Mouse (Mus musculus) forebrain, postnatal 0 days (tissue): ENCODE measurements around the gene Gpr35. TPM values are rescaled to one million over a fixed set of nuclear protein-coding genes. Genes with fewer than 3 reads are reported as not detected.
"Not testable (repeated sequence)": the region's sequence is repeated elsewhere in the genome, so short reads cannot be mapped to it uniquely, and the experiment has no call there.

Experiments used
- ATAC-seq: fragments of 200-750 bp; cut with Nextera tagmentation; 2 replicates; pipeline ENCODE4 v1.8.0; 2017; ENCODE audit warnings: mild to moderate bottlenecking, moderate library complexity
- DNase-seq: peaks from one replicate; pipeline ENCODE4 v3.0.0-alpha.2; 2015
- H3K27ac ChIP-seq: fragments of 300-500 bp; sonication (generic); 2 replicates; pipeline ENCODE4 v1.5.1; 2014; ENCODE audit warnings: low read depth, mild to moderate bottlenecking, antibody characterized with exemption, low read length, moderate library complexity, mixed read lengths
- H3K27me3 ChIP-seq: fragments of 300-500 bp; sonication (generic); 2 replicates; pipeline ENCODE4 v1.6.1; 2014; ENCODE audit warnings: mild to moderate bottlenecking, low read length, mixed read lengths; ENCODE audit not compliant: insufficient read depth
- H3K36me3 ChIP-seq: fragments of 300-500 bp; sonication (generic); 2 replicates; pipeline ENCODE4 v1.6.1; 2014; ENCODE audit warnings: mild to moderate bottlenecking, moderate library complexity; ENCODE audit not compliant: insufficient read depth
- H3K4me1 ChIP-seq: fragments of 300-500 bp; sonication (generic); 2 replicates; pipeline ENCODE4 v1.6.1; 2014; ENCODE audit warnings: antibody characterized with exemption; ENCODE audit not compliant: insufficient read depth
- H3K4me2 ChIP-seq: fragments of 300-500 bp; sonication (generic); 2 replicates; pipeline ENCODE4 v1.6.1; 2014; ENCODE audit warnings: low read depth, mild to moderate bottlenecking, moderate library complexity
- H3K4me3 ChIP-seq: fragments of 300-500 bp; sonication (generic); 2 replicates; pipeline ENCODE4 v1.5.1; 2014; ENCODE audit warnings: low read depth, low read length, mixed read lengths
- H3K9ac ChIP-seq: fragments of 300-500 bp; sonication (generic); 2 replicates; pipeline ENCODE4 v1.6.1; 2014; ENCODE audit warnings: mild to moderate bottlenecking
- H3K9me3 ChIP-seq: fragments of 300-500 bp; sonication (generic); 2 replicates; pipeline ENCODE4 v1.6.1; 2016; ENCODE audit warnings: low read length
- CTCF ChIP-seq: sonication (generic); IDR thresholded peaks from 2 replicates; pipeline ENCODE4 v1.5.1; 2016; ENCODE audit warnings: antibody characterized with exemption, control low read depth, low read depth
- WGBS: fragments of 180-500 bp; shearing (Covaris S2); extraction: QIAGEN DNeasy Blood & Tissue Kit; methylation state at CpG from one replicate; pipeline ENCODE4 v1.1.7; 2014; 5-methylcytosine and 5-hydroxymethylcytosine counted together
- polyA plus RNA-seq: library from polyadenylated mRNA; unstranded; fragments of >200 nt; fragmentation: Nextera tagmentation; extraction: Ambion mirVana; gene quantifications from 2 replicates; pipeline ENCODE4 v1.2.1, GENCODE M21; 2015
- total RNA-seq: library from RNA; depleted of rRNA; stranded (reverse); fragments of >200 nt; gene quantifications from 2 replicates; pipeline ENCODE4 v1.2.3, GENCODE M21; 2014

Gene Gpr35
- total and polyA plus RNA-seq, 2 experiments from 2014 or later: 0.44 to 1.8 TPM

- Histone ChIP-seq H3K27me3 (no peaks in the 10 kb centered on the region), H3K9me3 (no peaks in the 10 kb centered on the region), H3K4me1 (peaks cover 15% of the 10 kb centered on the region), H3K4me2 (no peak overlapping the region), H3K27ac (no peak overlapping the region), H3K36me3 (peaks cover 60% of the 10 kb centered on the region), H3K4me3 (no peak overlapping the region), H3K9ac (no peak overlapping the region)
- WGBS: 98% methylated on average over 4 of the region's 4 CpGs
- ATAC-seq: no peak
- DNase-seq: no peak
- no peak for TF ChIP-seq CTCF
These were observed 10.9 kb upstream of the Gpr35 start for GRCm38 (mm10) chr1:92939746-92940145.

GRCm38 (mm10) chr1:92943219-92943989 lies 7.3 kb upstream of the Gpr35 start:
- TF ChIP-seq CTCF: no peak
- Histone ChIP-seq H3K27ac (no peak overlapping the region), H3K9me3 (no peaks in the 10 kb centered on the region), H3K4me2 (no peak overlapping the region), H3K4me1 (no peaks in the 10 kb centered on the region), H3K4me3 (no peak overlapping the region), H3K9ac (no peak overlapping the region), H3K36me3 (peaks cover 89% of the 10 kb centered on the region), H3K27me3 (no peaks in the 10 kb centered on the region)
- 92% methylated on average over 19 of the region's 19 CpGs for WGBS
- ATAC-seq: no peak
- DNase-seq: no peak

- H3K4me2 ChIP-seq: no peak overlapping the region
- WGBS: 97% methylated on average over 3 of the region's 3 CpGs
- H3K36me3 ChIP-seq: peaks cover 70% of the 10 kb centered on the region
These were observed 2.7 kb upstream of the Gpr35 start for GRCm38 (mm10) chr1:92947966-92948365.

GRCm38 (mm10) chr1:92949426-92949825 lies 1.2 kb upstream of the Gpr35 start:
- DNase-seq: no peak
- Histone ChIP-seq H3K27ac (no peak overlapping the region), H3K4me3 (no peak overlapping the region), H3K36me3 (peaks cover 55% of the 10 kb centered on the region), H3K27me3 (no peaks in the 10 kb centered on the region), H3K4me1 (no peaks in the 10 kb centered on the region), H3K9ac (no peak overlapping the region), H3K9me3 (no peaks in the 10 kb centered on the region), H3K4me2 (no peak overlapping the region)
- whole genome bisulfite sequencing: 60% methylated on average over 6 of the region's 6 CpGs
- peak; percentile 51 for TF ChIP-seq CTCF
- ATAC-seq: no peak

More at GRCm38 (mm10) chr1:92947966-92948365, 2.7 kb upstream of the Gpr35 start:
- no peaks in the 10 kb centered on the region for H3K4me1 ChIP-seq
- no peak overlapping the region for H3K4me3 ChIP-seq
- ATAC-seq: no peak
- H3K27me3 ChIP-seq: no peaks in the 10 kb centered on the region
- TF ChIP-seq CTCF: no peak
- no peaks in the 10 kb centered on the region for H3K9me3 ChIP-seq
- H3K9ac ChIP-seq: no peak overlapping the region
- DNase-seq: no peak
- H3K27ac ChIP-seq: no peak overlapping the region

- H3K4me1 ChIP-seq: no peaks in the 10 kb centered on the region
- peaks cover 13% of the 10 kb centered on the region for H3K36me3 ChIP-seq
- ATAC-seq (no peak), DNase-seq (no peak)
- no peak overlapping the region for H3K4me3 ChIP-seq
- H3K27ac ChIP-seq: no peak overlapping the region
- no peaks in the 10 kb centered on the region for H3K27me3 ChIP-seq
- WGBS: 71% methylated on average over 2 of the region's 2 CpGs
- H3K9ac ChIP-seq: no peak overlapping the region
- TF ChIP-seq CTCF: no peak
- H3K4me2 ChIP-seq: no peak overlapping the region
- no peaks in the 10 kb centered on the region for H3K9me3 ChIP-seq
These were observed 3.0 kb downstream of the Gpr35 start for GRCm38 (mm10) chr1:92953641-92954040.

- H3K4me3 ChIP-seq, H3K36me3 ChIP-seq, H3K4me1 ChIP-seq, H3K27ac ChIP-seq, H3K9ac ChIP-seq, H3K9me3 ChIP-seq, H3K27me3 ChIP-seq: not testable (repeated sequence)
- WGBS: 10% methylated on average over 11 of the region's 11 CpGs
- ATAC-seq: peak; percentile 51
- peak; percentile 7 for DNase-seq
- peak overlapping the region; percentile 36 for H3K4me2 ChIP-seq
- TF ChIP-seq CTCF: peak; percentile 69
These were observed 6.1 kb downstream of the Gpr35 start for GRCm38 (mm10) chr1:92956571-92957335.

GRCm38 (mm10) chr1:92958999-92959398 lies 8.3 kb downstream of the Gpr35 start:
- H3K9ac ChIP-seq: no peak overlapping the region
- ATAC-seq (no peak), DNase-seq (no peak)
- TF ChIP-seq CTCF: no peak
- no peaks in the 10 kb centered on the region for H3K9me3 ChIP-seq
- no peak overlapping the region for H3K27ac ChIP-seq
- no peaks in the 10 kb centered on the region for H3K4me1 ChIP-seq
- no peaks in the 10 kb centered on the region for H3K27me3 ChIP-seq
- 93% methylated on average over 1 of the region's 1 CpGs for WGBS
- H3K4me3 ChIP-seq: no peak overlapping the region
- H3K4me2 ChIP-seq: no peak overlapping the region
- H3K36me3 ChIP-seq: no peaks in the 10 kb centered on the region

- H3K9ac ChIP-seq, H3K4me1 ChIP-seq, DNase-seq, H3K36me3 ChIP-seq, ATAC-seq, H3K9me3 ChIP-seq, H3K27me3 ChIP-seq, H3K27ac ChIP-seq, H3K4me2 ChIP-seq, H3K4me3 ChIP-seq: not testable (repeated sequence)
- 88% methylated on average over 6 of the region's 6 CpGs for WGBS
These were observed 20.1 kb downstream of the Gpr35 start for GRCm38 (mm10) chr1:92970791-92971190.
